Comparison of ENCODE assay signal across 9 mouse cellular contexts in genomic region chr15:79261095-79261725, GRCm38 (mm10). TPM values are rescaled to one million over a fixed set of nuclear protein-coding genes. Genes with fewer than 3 reads are reported as not detected.
DNase-seq lines count a peak whose midpoint lies in the region; ATAC-seq and TF ChIP-seq lines count a peak whose summit lies in the region.
"Had no signal": no experiment of that assay in that cellular context is flagged by ENCODE, and none has a peak within 500 bp of the region (broad histone marks: within the 10 kb centered on the region; RNA-seq: fewer than 3 reads in every experiment).

No protein-coding gene starts in this region.

- intact Hi-C loops in heart, postnatal 10 days (cut with DNase I) = no loop called here

- TF ChIP-seq POLR2A in thymus, adult 2 months (IDR thresholded peaks at IDR 0.05; ENCODE audit: control insufficient read depth, extremely low read depth, insufficient read depth, low read length, poor library complexity) = no peak

- ATAC-seq in limb, embryonic 12.5 days (ENCODE audit: insufficient number of reproducible peaks, insufficient read depth, low FRiP score, low TSS enrichment, low read depth) = peak; percentile 69
- no peak for ATAC-seq in activated CD4-positive, CD25-positive, alpha-beta regulatory T cell, adult 4 months

- peaks cover 21% of the 10 kb centered on the region for H3K4me1 ChIP-seq in thymus, adult 2 months (replicated peaks; ENCODE audit: control insufficient read depth, insufficient read depth, low read length)
- H3K4me1 ChIP-seq in limb, embryonic 12.5 days (replicated peaks) = peaks cover 26% of the 10 kb centered on the region

- no peaks in the 10 kb centered on the region for H3K9me3 ChIP-seq in limb, embryonic 12.5 days

- no peaks in the 10 kb centered on the region for H3K36me3 ChIP-seq in thymus, adult 2 months (ENCODE audit: control insufficient read depth, insufficient read depth, low read length)
- no peaks in the 10 kb centered on the region for H3K36me3 ChIP-seq in limb, embryonic 12.5 days

- peak; percentile 52 for DNase-seq in adrenal gland, adult 2 months
- no peak for DNase-seq in adrenal gland, adult 8-10 months
- DNase-seq in thymus, adult 2 months = peak; percentile 14
- DNase-seq in thymus, adult 18-20 months = no peak
- DNase-seq in heart, postnatal 10 days = peak; percentile 44 to 58
- peak; percentile 50 for DNase-seq in naive thymus-derived CD4-positive, alpha-beta T cell, adult 2 months (ENCODE audit: low read depth)

- peak overlapping the region; percentile 76 for H3K9ac ChIP-seq in limb, embryonic 12.5 days (replicated peaks)

- H3K27ac ChIP-seq in thymus, adult 2 months (ENCODE audit: control insufficient read depth, insufficient read depth, low read length) = no peak overlapping the region
- no peak overlapping the region for H3K27ac ChIP-seq in limb, embryonic 12.5 days

- H3K27me3 ChIP-seq in thymus, adult 2 months (ENCODE audit: control insufficient read depth, insufficient read depth, low read length) = peaks cover 10% of the 10 kb centered on the region
- peaks cover 68% of the 10 kb centered on the region for H3K27me3 ChIP-seq in limb, embryonic 12.5 days

- 2% methylated on average over 55 of the region's 62 CpGs for WGBS in thymus, adult 2 months
- 1% methylated on average over 57 of the region's 62 CpGs for WGBS in limb, embryonic 12.5 days

- H3K4me3 ChIP-seq in thymus, adult 2 months (ENCODE audit: control insufficient read depth, insufficient read depth, low read length) = peak overlapping the region; percentile 43
- peak overlapping the region; percentile 76 for H3K4me3 ChIP-seq in limb, embryonic 12.5 days (replicated peaks)

- no peak for TF ChIP-seq CTCF in thymus, adult 2 months (IDR thresholded peaks at IDR 0.05; ENCODE audit: borderline replicate concordance, control insufficient read depth, extremely low read depth, insufficient read depth, low read length, poor library complexity)

- peak overlapping the region; percentile 99 for H3K4me2 ChIP-seq in limb, embryonic 12.5 days

RNA-seq across cellular contexts. Expression of gene Slc16a8, which starts 6.6 kb away (rescaled TPM):
- not detected for total RNA-seq in adrenal gland, adult 2 months (2021)
- polyA plus RNA-seq in adrenal gland, adult 2 months (2012; rRNA removed) = 0.07 and 0.61 TPM in 2 replicates
- not detected for total RNA-seq in adrenal gland, adult 8-10 months (2022)
- 0.15 TPM in 1 of 2 replicates, not detected in the other for polyA plus RNA-seq in thymus, adult 2 months (2012; rRNA removed)
- under 1 TPM; 0.15 to 0.24 TPM for total RNA-seq in heart, postnatal 10 days (2021)
- 0.30 and 0.42 TPM in 2 replicates for polyA plus RNA-seq in limb, embryonic 12.5 days (2016; fragmentation: Nextera tagmentation; extraction: Ambion mirVana)
- polyA plus RNA-seq in activated CD4-positive, CD25-positive, alpha-beta regulatory T cell, adult 4 months (2017; shearing (Covaris generic)) = not detected
- polyA plus RNA-seq: frontal cortex, adult 2 months had no signal

RNA-seq across cellular contexts. Expression of gene Baiap2l2, which starts 24.1 kb away (rescaled TPM):
- total RNA-seq in adrenal gland, adult 2 months (2021) = under 1 TPM in 1 of 2 experiments, not detected in 1; 0.24 TPM
- 1.5 and 8.5 TPM in 2 replicates for polyA plus RNA-seq in adrenal gland, adult 2 months (2012; rRNA removed)
- 1 to 10 TPM in 1 of 4 experiments, under 1 TPM in 1, not detected in 2; 0.35 to 1.6 TPM for total RNA-seq in adrenal gland, adult 8-10 months (2022)
- 0.68 and 2.9 TPM in 2 replicates for polyA plus RNA-seq in thymus, adult 2 months (2012; rRNA removed)
- under 1 TPM in 1 of 2 experiments, not detected in 1; 0.62 TPM for total RNA-seq in heart, postnatal 10 days (2021)
- 8.6 and 10.0 TPM in 2 replicates for polyA plus RNA-seq in limb, embryonic 12.5 days (2016; fragmentation: Nextera tagmentation; extraction: Ambion mirVana)
- under 1 TPM in 1 of 2 experiments, not detected in 1; 0.66 TPM for polyA plus RNA-seq in activated CD4-positive, CD25-positive, alpha-beta regulatory T cell, adult 4 months (2017; shearing (Covaris generic))

RNA-seq across cellular contexts. Expression of gene Gm49486, which starts 32.0 kb away (rescaled TPM):
- total RNA-seq in adrenal gland, adult 2 months (2021) = not detected
- not detected in 2 replicates for polyA plus RNA-seq in adrenal gland, adult 2 months (2012; rRNA removed)
- not detected for total RNA-seq in adrenal gland, adult 8-10 months (2022)
- 0.11 and 0.24 TPM in 2 replicates for polyA plus RNA-seq in thymus, adult 2 months (2012; rRNA removed)
- total RNA-seq in heart, postnatal 10 days (2021) = 1 to 10 TPM; 1.0 to 1.1 TPM
- 0.68 and 0.76 TPM in 2 replicates for polyA plus RNA-seq in limb, embryonic 12.5 days (2016; fragmentation: Nextera tagmentation; extraction: Ambion mirVana)
- polyA plus RNA-seq in activated CD4-positive, CD25-positive, alpha-beta regulatory T cell, adult 4 months (2017; shearing (Covaris generic)) = under 1 TPM; 0.16 to 0.34 TPM

RNA-seq across cellular contexts. Expression of gene Pick1, which starts 32.2 kb away (rescaled TPM):
- 10 to 100 TPM; 14.6 to 18.5 TPM for total RNA-seq in adrenal gland, adult 2 months (2021)
- 17.4 and 19.7 TPM in 2 replicates for polyA plus RNA-seq in adrenal gland, adult 2 months (2012; rRNA removed)
- total RNA-seq in adrenal gland, adult 8-10 months (2022) = 10 to 100 TPM; 18.1 to 38.0 (median 23.4) TPM
- polyA plus RNA-seq in thymus, adult 2 months (2012; rRNA removed) = 27.1 and 27.7 TPM in 2 replicates
- total RNA-seq in heart, postnatal 10 days (2021) = 10 to 100 TPM; 25.1 to 25.8 TPM
- 53.7 and 55.5 TPM in 2 replicates for polyA plus RNA-seq in limb, embryonic 12.5 days (2016; fragmentation: Nextera tagmentation; extraction: Ambion mirVana)
- polyA plus RNA-seq in activated CD4-positive, CD25-positive, alpha-beta regulatory T cell, adult 4 months (2017; shearing (Covaris generic)) = 1 to 10 TPM; 7.2 to 9.7 TPM

Comparison
In these comparisons a context has a peak if more than half of its experiments do, and no peak if none do; other contexts are left out.
1. DNase-seq: peak in adrenal gland, adult 2 months (single experiment), thymus, adult 2 months (single experiment), heart, postnatal 10 days (2 of 2) and naive thymus-derived CD4-positive, alpha-beta T cell, adult 2 months (single experiment); none in adrenal gland, adult 8-10 months (single experiment) and thymus, adult 18-20 months (0 of 2).